Mouse (Mus musculus): ENCODE data around the gene Trappc13.

The Trappc13 gene

GRCm38 (mm10) chr13:104113782-104114181, 64.5 kb downstream of the Trappc13 start:
- DNase-seq, result no peak

- no peak for DNase-seq
Measured at GRCm38 (mm10) chr13:104112266-104112900, 65.9 kb downstream of the Trappc13 start.

DNA sequence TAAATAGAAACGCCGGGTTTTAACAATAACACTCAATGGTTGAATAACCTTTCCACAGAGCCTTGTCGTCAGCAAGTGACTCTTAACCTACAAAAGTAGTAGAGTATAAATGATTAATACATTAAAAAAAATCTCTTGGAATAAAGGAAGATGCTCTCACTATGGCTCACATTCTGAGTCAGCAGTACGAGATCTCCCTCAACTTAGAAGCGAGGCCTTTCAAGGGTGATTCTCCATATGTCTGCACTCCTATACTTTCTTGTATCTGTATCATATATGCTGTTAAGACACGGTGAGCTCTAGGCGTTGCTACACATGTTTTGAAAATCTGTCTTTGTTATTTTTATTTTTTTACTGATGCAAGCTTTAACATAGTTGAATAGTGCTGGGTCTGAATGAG, 67.7 kb downstream of the Trappc13 start:
- DNase-seq, result no peak

- DNase-seq, result peak; percentile 78
Measured at GRCm38 (mm10) chr13:104109816-104110521, 68.3 kb downstream of the Trappc13 start.

- peak; percentile 87 for DNase-seq
Measured at GRCm38 (mm10) chr13:104109288-104109815, 68.9 kb downstream of the Trappc13 start, which contains the start of the genes Nln and Sgtb. Gene Nln, minus strand, starts transcription at chr13:104109614. Gene Sgtb, plus strand, starts transcription at chr13:104109741.

DNA sequence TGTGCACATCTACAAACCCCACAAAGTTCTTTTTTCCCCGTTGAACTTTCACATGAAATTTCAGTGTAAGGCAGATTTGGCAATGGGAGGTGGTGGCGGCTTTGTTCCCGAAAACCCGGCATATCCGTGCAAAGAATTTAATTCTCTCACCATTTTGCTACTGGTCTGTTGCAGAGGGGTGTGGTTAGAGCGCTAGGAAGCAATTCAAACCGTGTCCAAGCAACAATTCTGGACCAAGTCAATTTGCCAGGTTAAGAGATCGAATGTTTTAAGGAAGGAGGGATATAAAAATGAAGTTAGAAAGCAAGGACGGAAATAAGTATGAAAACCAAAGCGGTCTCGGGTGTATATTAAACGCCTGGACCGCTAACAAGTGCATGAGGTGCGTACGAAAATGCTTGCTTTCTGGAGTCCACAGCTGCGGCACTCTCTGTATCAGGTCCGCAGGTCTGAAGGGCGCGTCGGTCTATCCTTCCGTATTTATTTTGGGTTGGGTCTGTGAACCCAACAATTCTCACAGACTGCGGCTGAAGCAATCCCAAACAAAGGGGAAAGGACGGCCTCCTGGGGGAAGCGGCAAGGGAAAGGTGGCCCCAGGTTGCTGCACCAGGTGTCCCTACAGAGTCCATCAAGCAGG, 69.5 kb downstream of the Trappc13 start:
- DNase-seq, result peak; percentile 14

GRCm38 (mm10) chr13:104101606-104102235, 76.5 kb downstream of the Trappc13 start:
- no peak for DNase-seq

DNA sequence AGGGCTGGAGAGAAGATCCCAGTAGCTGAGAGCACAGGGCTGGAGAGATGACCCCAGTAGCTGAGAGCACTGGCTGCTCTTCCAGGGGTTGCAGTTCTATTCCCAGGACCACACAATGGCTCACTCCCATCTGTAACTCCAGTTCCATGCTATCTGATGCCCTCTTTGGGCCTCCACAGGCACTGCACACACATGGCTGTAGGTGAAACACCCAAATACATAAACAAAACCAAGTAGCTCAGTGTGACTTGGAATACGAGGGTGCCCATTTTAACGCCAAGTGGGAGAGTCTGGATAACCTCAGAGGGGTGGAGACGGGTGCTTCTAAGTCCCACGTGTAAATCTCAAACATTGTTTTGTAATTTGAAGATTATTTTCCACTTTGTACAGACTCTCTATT, 77.9 kb downstream of the Trappc13 start:
- no peak for DNase-seq

DNA sequence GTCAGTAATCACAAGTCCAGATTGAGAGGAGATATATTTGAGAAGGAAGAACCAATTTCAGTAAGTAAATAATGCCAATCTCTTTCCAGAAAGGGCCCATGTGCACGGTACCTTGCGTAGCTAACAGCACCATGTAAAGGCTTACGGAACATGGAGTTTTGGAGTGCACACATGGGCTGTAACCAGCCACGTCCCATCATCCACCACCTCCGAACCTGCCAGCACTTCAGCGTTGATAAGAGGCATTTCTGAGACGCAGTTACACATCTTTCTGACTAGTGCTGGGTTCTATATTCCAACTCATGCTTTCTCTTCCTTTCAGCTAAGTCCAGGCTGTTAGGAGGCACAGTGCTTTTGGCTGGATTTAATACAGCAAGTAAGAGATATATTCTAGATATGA, 81.1 kb downstream of the Trappc13 start:
- DNase-seq, result no peak

DNA sequence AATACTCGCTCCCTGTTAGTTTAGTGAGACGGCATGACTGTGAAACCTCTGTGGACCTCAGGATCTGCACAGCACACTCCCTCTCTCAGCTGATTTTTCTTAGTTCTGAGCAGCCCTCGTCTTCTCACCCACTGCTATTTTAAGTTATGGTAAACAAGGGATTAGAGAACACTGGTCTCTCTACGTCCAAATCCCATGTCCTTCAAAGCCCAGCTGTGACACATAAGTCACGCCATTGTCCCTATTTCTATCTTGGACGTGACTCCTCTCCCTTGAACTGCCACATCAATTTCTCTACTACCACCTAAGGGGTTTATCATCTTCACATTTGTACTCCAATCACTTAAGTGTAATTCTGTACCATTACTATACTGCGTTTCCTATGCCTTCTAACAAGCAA, 82.3 kb downstream of the Trappc13 start:
- DNase-seq, result no peak

- no peak for DNase-seq
Measured at GRCm38 (mm10) chr13:104094531-104095385, 83.5 kb downstream of the Trappc13 start.
